Mouse (Mus musculus) intestine, embryonic 16.5 days (tissue): ENCODE measurements around the gene Hacd4. TPM values are rescaled to one million over a fixed set of nuclear protein-coding genes. Genes with fewer than 3 reads are reported as not detected.

Experiments used
- ATAC-seq: fragments of 200-750 bp; cut with Nextera tagmentation; 2 replicates; pipeline ENCODE4 v1.8.0; 2017; ENCODE audit warnings: moderate TSS enrichment, moderate library complexity
- H3K27ac ChIP-seq: fragments of 300-500 bp; sonication (generic); 2 replicates; pipeline ENCODE4 v1.5.1; 2014; ENCODE audit warnings: mild to moderate bottlenecking, low read length
- H3K27me3 ChIP-seq: fragments of 300-500 bp; sonication (generic); replicated peaks from 2 replicates; pipeline ENCODE4 v1.6.1; 2014; ENCODE audit warnings: low read length, control low read depth, mixed read lengths; ENCODE audit not compliant: control insufficient read depth, insufficient read depth
- H3K36me3 ChIP-seq: fragments of 300-500 bp; sonication (generic); 2 replicates; pipeline ENCODE4 v1.6.1; 2014; ENCODE audit warnings: low read length, control low read depth; ENCODE audit not compliant: control insufficient read depth, insufficient read depth
- H3K4me1 ChIP-seq: fragments of 300-500 bp; sonication (generic); 2 replicates; pipeline ENCODE4 v1.6.1; 2014; ENCODE audit warnings: low read length, control low read depth, mixed read lengths; ENCODE audit not compliant: control insufficient read depth, insufficient read depth
- H3K4me2 ChIP-seq: fragments of 300-500 bp; sonication (generic); 2 replicates; pipeline ENCODE4 v1.6.1; 2014; ENCODE audit warnings: low read depth, low read length, control low read depth
- H3K4me3 ChIP-seq: fragments of 300-500 bp; sonication (generic); 2 replicates; pipeline ENCODE4 v1.5.1; 2014; ENCODE audit warnings: mild to moderate bottlenecking, low read length
- H3K9ac ChIP-seq: fragments of 300-500 bp; sonication (generic); 2 replicates; pipeline ENCODE4 v1.6.1; 2014; ENCODE audit warnings: low read depth, low read length
- H3K9me3 ChIP-seq: fragments of 300-500 bp; sonication (generic); 2 replicates; pipeline ENCODE4 v1.6.1; 2016; ENCODE audit warnings: low read length, control low read depth; ENCODE audit not compliant: control insufficient read depth
- WGBS: fragments of 180-500 bp; shearing (Covaris S2); extraction: QIAGEN DNeasy Blood & Tissue Kit; methylation state at CpG from one replicate; pipeline ENCODE4 v1.1.7; 2014; 5-methylcytosine and 5-hydroxymethylcytosine counted together
- polyA plus RNA-seq: library from polyadenylated mRNA; unstranded; fragments of >200 nt; fragmentation: Nextera tagmentation; extraction: Ambion mirVana; gene quantifications from 2 replicates; pipeline ENCODE4 v1.2.1, GENCODE M21; 2015

Gene Hacd4
- polyA plus RNA-seq: 10.8 and 12.1 TPM in 2 replicates

DNA sequence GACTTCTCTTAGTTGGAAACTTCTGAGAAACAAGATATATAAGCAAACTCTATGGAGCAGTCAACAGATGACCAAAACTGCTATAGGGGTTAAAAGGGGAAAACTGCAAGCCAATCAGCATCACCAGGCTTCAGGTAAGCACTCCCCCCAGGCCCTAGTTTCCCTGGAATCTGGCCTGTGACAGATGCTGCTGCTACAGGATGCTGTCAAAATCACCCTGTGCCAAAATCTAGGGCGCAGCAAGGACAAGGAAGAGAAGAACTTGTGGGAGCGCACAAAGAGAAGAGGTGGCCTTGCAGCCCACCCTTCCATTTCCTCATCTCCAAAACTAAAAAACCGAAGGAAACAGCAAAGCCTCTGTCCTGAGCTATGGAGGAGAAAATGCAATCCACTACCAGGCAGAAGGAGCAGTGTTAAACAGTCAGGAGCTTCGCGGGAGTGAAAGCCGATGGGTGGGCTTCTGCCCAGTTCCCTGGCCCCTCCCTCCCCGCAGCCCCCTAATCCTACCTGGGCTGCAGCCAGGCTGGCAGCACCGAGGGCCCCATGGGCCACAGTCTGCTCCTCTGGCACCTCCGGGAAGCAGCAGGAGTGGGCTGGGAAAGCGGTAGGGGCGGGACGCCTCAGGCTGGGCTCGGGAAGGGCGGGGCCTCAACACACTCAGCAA is at the start of gene Hacd4:
Hacd4 (minus strand) TSS at position 603 of the 664 bp plus-strand sequence.
- peak within 1 kb of the TSS; percentile 26 for H3K27ac ChIP-seq
- peak within 1 kb of the TSS; percentile 54 for H3K4me3 ChIP-seq
- peak; percentile 96 for ATAC-seq
- no peaks in the 10 kb centered on the region for H3K36me3 ChIP-seq
- H3K9me3 ChIP-seq: no peaks in the 10 kb centered on the region
- H3K27me3 ChIP-seq: no peaks in the 10 kb centered on the region
- peaks cover 7% of the 10 kb centered on the region; the same call in 1 of the 2 replicates for H3K4me1 ChIP-seq
- 6% methylated on average over 14 of the region's 14 CpGs for WGBS
- peak within 1 kb of the TSS; percentile 71 for H3K9ac ChIP-seq
- peak within 1 kb of the TSS; percentile 69 for H3K4me2 ChIP-seq

DNA sequence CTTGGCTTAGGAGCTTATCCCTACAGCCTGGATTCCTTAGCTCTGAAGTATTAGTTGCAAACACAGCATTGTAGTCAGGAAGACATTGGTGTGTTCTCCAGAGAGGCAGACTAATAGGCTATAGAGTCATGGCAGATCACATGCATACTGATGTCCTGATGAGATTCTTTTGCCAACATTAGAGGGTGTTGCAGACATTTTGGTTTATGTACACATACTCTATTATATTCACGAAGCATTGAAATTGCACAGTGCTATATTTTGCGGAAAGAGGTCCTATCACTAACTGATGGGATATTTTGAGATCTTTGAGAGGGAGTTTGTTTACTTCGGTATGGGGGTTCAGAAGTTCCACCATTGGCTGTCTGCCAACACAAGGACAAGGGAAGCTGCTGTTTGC is 49.4 kb upstream of the Hacd4 start:
- H3K9ac ChIP-seq: no peak overlapping the region
- H3K36me3 ChIP-seq: no peaks in the 10 kb centered on the region
- no peak for ATAC-seq
- H3K27ac ChIP-seq: no peak overlapping the region
- no peak overlapping the region for H3K4me3 ChIP-seq
- H3K4me2 ChIP-seq: no peak overlapping the region
- H3K4me1 ChIP-seq: no peaks in the 10 kb centered on the region
- no peaks in the 10 kb centered on the region for H3K9me3 ChIP-seq
- WGBS: 68% methylated on average over 3 of the region's 3 CpGs
- H3K27me3 ChIP-seq: no peaks in the 10 kb centered on the region

DNA sequence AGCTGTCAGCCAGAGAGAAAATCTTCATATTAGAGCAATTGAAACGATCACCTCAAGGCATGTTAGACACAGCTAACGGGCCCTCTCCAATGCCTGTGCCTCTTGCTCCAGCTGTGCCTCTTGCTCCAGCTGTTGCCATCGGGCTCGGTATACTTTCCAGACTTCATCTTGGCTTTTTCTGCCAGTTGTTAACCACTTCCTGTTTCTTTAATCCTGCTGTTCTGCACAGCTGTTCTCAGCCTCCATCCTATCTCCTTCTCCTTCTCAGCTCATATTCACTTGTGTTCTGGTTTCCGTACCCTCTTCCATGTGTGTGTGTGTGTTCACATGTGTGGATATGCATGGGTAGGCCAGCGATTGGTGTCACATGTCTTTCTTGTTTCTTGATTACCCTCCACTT is 41.4 kb upstream of the Hacd4 start:
- Histone ChIP-seq H3K27ac (no peak overlapping the region), H3K4me3 (no peak overlapping the region), H3K27me3 (no peaks in the 10 kb centered on the region), H3K36me3 (no peaks in the 10 kb centered on the region), H3K9ac (no peak overlapping the region), H3K4me1 (peaks cover 4% of the 10 kb centered on the region; the same call in 1 of the 2 replicates), H3K4me2 (no peak overlapping the region), H3K9me3 (no peaks in the 10 kb centered on the region)
- ATAC-seq: peak; percentile 26; the same call in 1 of the 2 replicates
- 60% methylated on average over 6 of the region's 6 CpGs for WGBS

DNA sequence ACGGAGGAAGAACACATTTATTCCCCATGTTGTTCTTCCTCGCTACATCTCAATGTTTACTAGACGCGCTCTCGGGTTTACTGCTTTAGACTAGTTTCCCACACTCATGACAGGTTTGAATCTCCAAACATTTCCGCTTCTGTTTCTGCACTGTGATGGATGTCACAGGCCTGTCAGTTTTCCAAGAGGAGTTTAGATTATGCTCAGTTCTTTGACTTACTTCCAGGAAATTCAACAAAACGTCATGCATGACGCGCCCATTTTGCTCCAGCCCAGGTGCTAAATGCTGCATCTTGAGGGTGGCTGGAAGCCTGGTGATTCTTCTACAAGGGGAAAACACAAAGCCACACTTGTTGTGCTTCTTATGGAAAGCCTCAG is 40.1 kb upstream of the Hacd4 start:
- Histone ChIP-seq H3K4me1 (peaks cover 4% of the 10 kb centered on the region; the same call in 1 of the 2 replicates), H3K9me3 (no peaks in the 10 kb centered on the region), H3K27me3 (no peaks in the 10 kb centered on the region), H3K36me3 (no peaks in the 10 kb centered on the region), H3K4me3 (no peak overlapping the region), H3K27ac (no peak overlapping the region), H3K4me2 (no peak overlapping the region), H3K9ac (no peak overlapping the region)
- ATAC-seq: no peak
- WGBS: 60% methylated on average over 9 of the region's 9 CpGs

DNA sequence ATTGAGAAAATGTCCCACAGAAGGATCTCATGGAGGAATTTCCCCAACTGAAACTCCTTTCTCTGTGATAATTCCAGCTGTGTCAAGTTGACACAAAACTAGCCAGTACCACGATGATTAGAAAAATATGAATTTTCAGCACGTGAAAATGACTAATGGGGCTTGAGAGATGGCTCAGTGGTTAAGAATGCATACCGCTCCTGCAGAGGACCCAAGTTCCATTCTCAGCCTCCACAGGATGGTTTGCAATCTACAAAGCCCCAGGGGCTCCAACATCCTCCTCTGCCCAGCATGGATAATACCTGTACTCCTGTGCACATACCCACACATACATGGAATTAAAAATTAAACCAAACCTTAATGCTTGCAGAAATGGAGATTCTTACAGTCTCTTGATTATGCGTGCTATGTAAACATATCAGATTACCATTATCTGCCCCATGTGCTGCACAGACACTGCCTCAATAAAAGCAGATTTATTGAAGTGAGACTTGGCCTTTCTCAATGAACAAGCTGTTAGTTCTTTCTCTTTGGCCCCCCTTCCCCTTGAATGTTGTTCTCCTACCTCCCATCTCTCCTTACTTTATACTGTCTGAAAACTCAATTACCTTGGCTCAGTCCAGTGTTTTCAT is 39.6 kb upstream of the Hacd4 start:
- no peak for ATAC-seq
- Histone ChIP-seq H3K9me3 (no peaks in the 10 kb centered on the region), H3K36me3 (no peaks in the 10 kb centered on the region), H3K27ac (no peak overlapping the region; the same call in 1 of the 2 replicates), H3K4me2 (no peak overlapping the region), H3K4me3 (no peak overlapping the region), H3K27me3 (no peaks in the 10 kb centered on the region), H3K4me1 (peaks cover 4% of the 10 kb centered on the region; the same call in 1 of the 2 replicates), H3K9ac (no peak overlapping the region)
- WGBS: 64% methylated on average over 4 of the region's 4 CpGs

DNA sequence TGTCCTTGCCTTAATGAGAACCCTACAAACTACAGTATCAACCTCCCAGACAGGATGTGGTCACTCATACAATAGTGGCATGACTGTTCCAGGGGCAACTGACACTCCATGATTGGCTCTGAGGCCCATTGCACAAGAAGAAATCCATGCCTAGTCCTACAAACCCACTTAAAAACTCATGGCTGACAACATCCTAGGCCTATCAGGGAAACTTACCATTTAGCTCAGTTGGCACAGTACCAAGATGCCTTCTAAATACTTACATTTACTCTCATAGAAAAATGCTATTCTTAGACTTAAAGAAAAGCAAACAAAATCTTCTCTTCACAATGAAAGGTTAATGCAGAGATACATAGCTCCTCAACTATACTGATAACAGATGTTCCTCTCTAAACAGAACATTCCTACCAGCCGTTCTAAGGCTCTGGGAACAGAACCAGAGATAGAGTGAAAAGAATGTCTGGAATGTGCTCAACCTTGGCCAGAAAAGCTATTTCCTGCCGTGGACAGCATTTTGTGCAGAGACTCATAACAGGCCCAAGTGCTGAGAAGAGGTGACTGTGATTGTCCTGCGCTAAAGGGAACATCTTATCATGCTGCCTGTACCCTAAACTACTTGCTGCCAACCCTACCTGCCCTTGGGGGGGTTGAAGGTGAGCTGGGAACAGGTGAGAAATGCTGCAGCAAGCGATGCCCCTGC is 37.9 kb upstream of the Hacd4 start:
- Histone ChIP-seq H3K9me3 (no peaks in the 10 kb centered on the region), H3K4me3 (no peak overlapping the region), H3K4me2 (no peak overlapping the region), H3K9ac (no peak overlapping the region), H3K27me3 (no peaks in the 10 kb centered on the region), H3K27ac (peak overlapping the region; percentile 55), H3K36me3 (no peaks in the 10 kb centered on the region), H3K4me1 (peaks cover 6% of the 10 kb centered on the region; the same call in 1 of the 2 replicates)
- ATAC-seq: peak; percentile 64
- WGBS: 45% methylated on average over 4 of the region's 4 CpGs

DNA sequence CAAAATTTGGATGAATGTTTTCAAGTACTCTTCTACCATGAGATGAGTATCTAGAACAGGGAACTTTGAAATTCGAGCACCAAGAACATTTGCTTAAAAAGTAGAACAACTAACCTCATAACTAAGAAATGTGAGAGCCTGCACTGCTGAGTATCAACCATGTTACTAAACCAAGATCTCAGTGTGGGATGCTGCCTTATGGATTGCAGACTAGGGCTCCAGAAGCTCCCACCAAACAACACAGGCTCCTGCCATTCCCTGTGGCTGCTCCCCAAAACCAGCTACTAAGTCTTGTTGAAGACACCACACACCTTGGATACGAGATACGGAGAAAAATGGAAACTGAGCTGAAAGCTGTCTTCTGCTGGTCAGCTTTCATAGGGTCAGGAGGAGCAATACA is 37.4 kb upstream of the Hacd4 start:
- H3K27ac ChIP-seq: peak overlapping the region; percentile 55
- H3K27me3 ChIP-seq: no peaks in the 10 kb centered on the region
- H3K9ac ChIP-seq: no peak overlapping the region
- WGBS: 90% methylated on average over 3 of the region's 3 CpGs
- H3K4me3 ChIP-seq: no peak overlapping the region
- no peak overlapping the region for H3K4me2 ChIP-seq
- no peak for ATAC-seq
- H3K4me1 ChIP-seq: peaks cover 6% of the 10 kb centered on the region; the same call in 1 of the 2 replicates
- no peaks in the 10 kb centered on the region for H3K9me3 ChIP-seq
- no peaks in the 10 kb centered on the region for H3K36me3 ChIP-seq

DNA sequence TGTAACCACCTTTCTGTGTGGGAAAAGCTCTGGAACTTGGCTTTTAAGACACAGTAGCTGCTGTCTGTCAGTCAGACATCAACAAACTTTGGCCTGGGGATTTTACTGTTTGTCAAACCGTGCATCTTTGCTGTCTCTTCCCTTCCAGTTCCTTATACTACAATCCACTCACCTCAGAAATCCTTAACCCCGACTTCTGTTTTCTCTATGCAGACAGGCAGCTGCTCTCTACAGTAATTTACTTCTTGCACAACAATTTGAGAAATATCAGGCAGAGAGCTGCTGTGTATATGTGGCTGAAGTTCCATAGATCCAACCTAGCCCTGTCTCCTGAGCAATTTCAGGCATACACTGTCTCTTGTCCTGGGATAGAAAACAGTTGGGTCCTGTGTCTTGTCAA is 32.8 kb upstream of the Hacd4 start:
- WGBS: 35% methylated on average over 2 of the region's 2 CpGs
- H3K4me3 ChIP-seq: no peak overlapping the region
- no peaks in the 10 kb centered on the region for H3K36me3 ChIP-seq
- 0 out of 2 replicates have a peak, but pooled peaks cover 6% of the 10 kb centered on the region for H3K4me1 ChIP-seq
- H3K27me3 ChIP-seq: no peaks in the 10 kb centered on the region
- no peak overlapping the region for H3K4me2 ChIP-seq
- H3K9me3 ChIP-seq: no peaks in the 10 kb centered on the region
- H3K9ac ChIP-seq: no peak overlapping the region
- no peak overlapping the region for H3K27ac ChIP-seq
- ATAC-seq: no peak

DNA sequence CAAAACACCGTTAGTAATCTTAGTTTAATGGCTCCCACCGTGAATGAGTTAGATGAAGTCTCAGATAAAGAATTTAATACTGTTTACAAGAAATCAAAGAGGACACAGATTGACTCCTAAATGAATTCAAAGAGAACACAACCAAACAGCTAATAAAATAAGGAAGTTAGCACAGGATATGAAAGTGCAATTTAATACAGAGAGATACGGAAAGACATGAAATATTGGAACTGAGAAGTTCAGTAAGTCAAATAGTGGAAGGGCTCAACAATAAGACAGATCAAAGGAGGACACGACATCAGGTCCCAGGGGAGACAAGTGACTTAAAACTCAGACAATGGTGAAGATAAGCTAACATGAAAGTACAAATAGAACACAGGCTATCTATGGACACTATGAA is 25.8 kb upstream of the Hacd4 start:
- no peak overlapping the region for H3K4me2 ChIP-seq
- H3K9ac ChIP-seq: no peak overlapping the region
- H3K36me3 ChIP-seq: no peaks in the 10 kb centered on the region
- no peak for ATAC-seq
- no peaks in the 10 kb centered on the region for H3K27me3 ChIP-seq
- 79% methylated on average over 4 of the region's 4 CpGs for WGBS
- H3K4me3 ChIP-seq: no peak overlapping the region
- H3K27ac ChIP-seq: no peak overlapping the region
- no peaks in the 10 kb centered on the region for H3K4me1 ChIP-seq
- H3K9me3 ChIP-seq: no peaks in the 10 kb centered on the region
